Mouse (Mus musculus): Measurements from ENCODE around the gene Ctsh. TPM values are rescaled to one million over a fixed set of nuclear protein-coding genes. Genes with fewer than 3 reads are reported as not detected.

Ctsh gene
- 207 and 221 TPM in 2 replicates for polyA plus RNA-seq (2015; fragmentation: Nextera tagmentation; extraction: Ambion mirVana)

GRCm38 (mm10) chr9:90053852-90054251, at the start of gene Ctsh:
TSS of gene Ctsh (plus strand) at chr9:90054152.

GRCm38 (mm10) chr9:90114567-90115307, 60.8 kb downstream of the Ctsh start, which contains the start of gene Morf4l1:
TSS of gene Morf4l1 (minus strand) at chr9:90114774.

Other genes with a start within 250 kb of the Ctsh start
- 0.08 TPM in 2 replicates for gene Rasgrf1, start 144.2 kb upstream of the Ctsh start, polyA plus RNA-seq (2015; fragmentation: Nextera tagmentation; extraction: Ambion mirVana)
- gene Morf4l1, start 60.6 kb downstream of the Ctsh start, polyA plus RNA-seq (2015; fragmentation: Nextera tagmentation; extraction: Ambion mirVana), result 323 and 342 TPM in 2 replicates
- 3.7 and 4.5 TPM in 2 replicates for gene Adamts7, start 108.9 kb downstream of the Ctsh start, polyA plus RNA-seq (2015; fragmentation: Nextera tagmentation; extraction: Ambion mirVana)
- gene Tbc1d2b, start 216.7 kb downstream of the Ctsh start, polyA plus RNA-seq (2015; fragmentation: Nextera tagmentation; extraction: Ambion mirVana), result 7.6 and 8.1 TPM in 2 replicates